Mouse (Mus musculus): ENCODE measurements at regions not wholly inside any gene's neighbourhood (a gene's known extent, or its start where the extent isn't known, plus 50 kb on each side); places are given as distances from the start of the nearest gene placed in this dataset.
A peak's percentile ranks its signal among the peaks of the same experiment; 100 is the strongest.

DNA sequence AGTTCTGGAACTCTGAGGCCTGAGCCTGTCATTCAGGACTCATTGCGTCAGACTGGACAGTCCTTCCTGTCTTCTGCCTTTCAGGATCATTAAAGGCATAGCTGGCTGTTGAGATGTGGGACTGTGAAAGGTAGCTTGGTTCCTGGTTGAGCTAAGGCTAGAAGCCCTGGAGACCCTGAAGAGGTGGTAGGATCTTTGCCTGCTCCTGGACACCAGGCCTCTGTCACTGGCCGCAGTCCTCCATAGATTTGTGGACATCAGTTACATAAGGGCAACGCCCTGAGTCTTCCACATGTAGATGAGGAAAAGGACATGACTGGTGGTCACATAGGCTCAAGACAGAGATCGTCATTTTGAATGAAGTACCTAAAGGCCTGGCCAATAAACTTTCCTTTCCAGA is 127.9 kb downstream of the Opa1 start:
- H3K4me1 ChIP-seq (replicated peaks) = peaks cover 2% of the 10 kb centered on the region; the same call in 1 of the 2 replicates
- DNase-seq (ENCODE audit: low spot score) = no peak
- no peak overlapping the region for H3K27ac ChIP-seq
- no peaks in the 10 kb centered on the region for H3K36me3 ChIP-seq
- WGBS = 94% methylated on average over 4 of the region's 4 CpGs
- no peak overlapping the region for H3K4me3 ChIP-seq
- peaks cover 90% of the 10 kb centered on the region for H3K27me3 ChIP-seq (ENCODE audit: insufficient read depth, poor library complexity, severe bottlenecking)
- 0 out of 2 replicates have a peak, but pooled peaks cover 3% of the 10 kb centered on the region for H3K9me3 ChIP-seq

DNA sequence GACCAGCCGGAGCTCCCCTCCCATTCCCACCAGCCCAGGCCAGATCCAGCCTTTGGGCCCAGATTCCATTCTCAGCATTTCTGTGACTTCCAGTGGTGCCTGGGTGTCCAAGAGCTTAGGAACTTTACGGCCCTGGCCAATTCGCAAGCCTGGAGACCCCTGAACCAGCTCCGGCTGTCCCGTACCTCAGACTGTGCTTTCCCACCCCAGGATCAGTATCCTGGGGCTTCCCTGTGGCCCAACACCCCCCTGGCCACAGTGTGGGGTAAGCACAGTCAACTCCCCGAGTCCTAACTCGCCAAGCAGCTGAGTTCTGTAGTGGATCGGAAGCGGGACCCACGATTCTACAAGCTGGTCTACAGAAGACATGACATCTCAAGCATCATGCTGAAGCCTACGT is 128.5 kb downstream of the Opa1 start:
- Histone ChIP-seq H3K27ac (no peak overlapping the region), H3K4me3 (no peak overlapping the region), H3K4me1 (replicated peaks) (peaks cover 5% of the 10 kb centered on the region; the same call in 1 of the 2 replicates), H3K27me3 (ENCODE audit: insufficient read depth, poor library complexity, severe bottlenecking) (peaks cover 96% of the 10 kb centered on the region), H3K9me3 (no peaks in the 10 kb centered on the region), H3K36me3 (no peaks in the 10 kb centered on the region)
- DNase-seq (ENCODE audit: low spot score) = no peak
- WGBS = 93% methylated on average over 11 of the region's 11 CpGs

DNA sequence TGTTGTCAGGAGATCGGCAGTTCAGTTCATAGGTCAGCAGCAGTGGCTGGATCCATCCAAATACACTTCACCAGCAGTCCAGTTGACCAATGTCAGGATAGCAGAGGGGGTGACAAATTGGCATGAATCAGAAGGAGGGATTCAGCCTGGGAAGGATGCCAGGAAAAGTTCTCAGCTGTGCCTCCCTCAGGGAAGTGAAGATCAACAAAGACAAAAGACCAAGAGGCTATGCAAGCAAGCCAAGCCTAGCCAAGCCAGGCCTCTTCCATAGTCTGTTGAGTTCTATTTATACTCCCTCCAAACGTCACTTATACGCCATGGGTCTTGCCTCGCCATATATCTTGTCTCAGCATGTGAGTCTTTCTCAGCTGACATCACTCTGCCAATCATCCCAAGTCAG is 129.9 kb downstream of the Opa1 start:
- no peak for DNase-seq (ENCODE audit: low spot score)
- 90% methylated on average over 4 of the region's 4 CpGs for whole genome bisulfite sequencing

DNA sequence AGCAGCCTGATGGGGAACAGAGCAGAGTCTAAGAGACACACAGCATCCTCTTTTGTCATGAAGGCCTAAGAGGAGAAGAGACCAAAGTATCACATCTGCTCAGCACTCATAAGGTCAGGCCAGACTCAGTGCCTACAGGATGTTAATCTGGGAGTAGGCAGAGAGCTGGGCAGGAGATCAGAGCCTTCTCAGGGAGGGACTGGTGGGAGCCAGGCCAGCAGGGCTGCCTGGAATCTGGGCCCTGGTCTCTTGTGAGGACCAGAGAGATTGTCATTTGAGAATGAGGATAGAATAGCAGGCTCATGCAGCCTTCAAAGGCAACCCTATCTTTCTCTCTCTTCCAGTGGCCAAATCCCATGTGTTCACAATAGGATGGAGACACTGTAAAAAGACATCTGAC is 132.3 kb downstream of the Opa1 start:
- Histone ChIP-seq H3K9me3 (no peaks in the 10 kb centered on the region), H3K36me3 (no peaks in the 10 kb centered on the region), H3K27me3 (ENCODE audit: insufficient read depth, poor library complexity, severe bottlenecking) (peaks cover 100% of the 10 kb centered on the region), H3K27ac (no peak overlapping the region), H3K4me3 (no peak overlapping the region), H3K4me1 (replicated peaks) (peaks cover 9% of the 10 kb centered on the region; the same call in 1 of the 2 replicates)
- no peak for DNase-seq (ENCODE audit: low spot score)

More for the DNA sequence above, 129.9 kb downstream of the Opa1 start:
- H3K4me1 ChIP-seq (replicated peaks) = peaks cover 5% of the 10 kb centered on the region; the same call in 1 of the 2 replicates
- H3K27ac ChIP-seq = no peak overlapping the region
- no peaks in the 10 kb centered on the region for H3K36me3 ChIP-seq
- no peak overlapping the region for H3K4me3 ChIP-seq
- peaks cover 100% of the 10 kb centered on the region for H3K27me3 ChIP-seq (ENCODE audit: insufficient read depth, poor library complexity, severe bottlenecking)
- no peaks in the 10 kb centered on the region for H3K9me3 ChIP-seq

DNA sequence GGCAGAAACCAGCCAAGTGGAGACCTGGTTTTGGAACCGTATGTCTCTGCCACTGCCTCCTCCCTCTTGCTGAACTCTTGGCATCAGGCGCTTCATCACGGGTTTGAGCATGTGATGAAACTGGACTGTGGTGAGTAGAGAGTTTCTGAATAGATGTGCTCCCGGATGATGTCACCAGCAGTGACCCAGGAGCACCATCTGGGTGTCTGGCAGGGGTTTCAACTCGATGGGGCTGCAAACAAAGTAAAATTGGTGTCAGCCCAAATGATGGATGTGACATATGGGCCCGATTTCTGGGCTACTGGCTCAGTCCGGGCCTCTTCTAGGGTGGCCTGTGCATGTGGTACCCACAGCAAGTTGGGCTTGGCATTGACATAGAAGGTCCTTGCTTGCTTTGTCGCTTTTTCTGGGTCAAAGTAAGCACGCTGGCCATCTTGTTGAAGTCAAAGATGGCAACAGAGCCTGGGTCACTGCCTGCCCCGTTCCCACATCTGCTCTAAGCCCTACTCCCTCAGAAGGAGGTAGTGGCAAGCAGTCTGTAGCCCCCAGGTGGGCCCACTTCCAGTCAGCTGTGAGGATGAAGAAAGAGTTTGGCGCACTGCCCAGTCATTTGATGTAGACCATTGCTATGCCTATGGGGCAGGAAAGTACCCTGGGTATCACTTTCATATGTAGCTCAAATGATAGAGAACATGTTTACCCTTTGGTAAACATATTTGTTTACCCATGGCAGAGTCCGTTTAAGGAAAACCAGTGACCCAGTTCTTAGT is 133.0 kb downstream of the Opa1 start:
- no peak overlapping the region for H3K27ac ChIP-seq
- 86% methylated on average over 12 of the region's 12 CpGs for WGBS
- H3K27me3 ChIP-seq (ENCODE audit: insufficient read depth, poor library complexity, severe bottlenecking) = peaks cover 100% of the 10 kb centered on the region
- H3K4me3 ChIP-seq = no peak overlapping the region
- no peaks in the 10 kb centered on the region for H3K9me3 ChIP-seq
- H3K4me1 ChIP-seq (replicated peaks) = peaks cover 9% of the 10 kb centered on the region; the same call in 1 of the 2 replicates
- H3K36me3 ChIP-seq = no peaks in the 10 kb centered on the region
- DNase-seq (ENCODE audit: low spot score) = no peak

DNA sequence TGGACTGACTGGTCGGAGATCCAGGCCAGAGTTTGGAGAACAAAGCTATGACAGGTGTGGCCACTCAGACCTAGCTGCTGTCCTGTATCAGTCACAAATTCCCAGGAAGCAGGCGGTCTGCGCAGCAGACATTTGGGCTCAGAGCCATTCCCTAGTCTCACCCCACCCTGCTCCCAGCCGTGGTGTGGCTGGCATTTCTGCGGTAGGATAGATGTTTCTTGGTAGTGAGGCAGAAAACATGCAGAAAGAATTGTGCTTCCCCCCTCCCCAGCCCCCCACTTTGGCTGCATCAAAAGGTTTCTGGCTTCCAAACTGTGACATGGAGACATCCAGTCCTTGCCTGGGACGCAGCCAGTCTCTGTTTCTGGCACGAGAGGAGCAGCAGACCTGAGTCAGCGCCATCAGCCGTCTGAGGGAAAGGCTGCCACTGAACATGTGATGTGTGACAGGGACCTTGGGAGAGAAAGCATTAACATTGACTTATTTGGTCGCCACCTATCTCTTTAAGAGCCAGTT is 135.5 kb downstream of the Opa1 start:
- 71% methylated on average over 10 of the region's 10 CpGs for WGBS
- H3K27me3 ChIP-seq (ENCODE audit: insufficient read depth, poor library complexity, severe bottlenecking) = peaks cover 100% of the 10 kb centered on the region
- H3K9me3 ChIP-seq = no peaks in the 10 kb centered on the region
- no peaks in the 10 kb centered on the region for H3K36me3 ChIP-seq
- H3K4me3 ChIP-seq = no peak overlapping the region
- no peak overlapping the region for H3K27ac ChIP-seq
- no peak for DNase-seq (ENCODE audit: low spot score)
- peaks cover 22% of the 10 kb centered on the region for H3K4me1 ChIP-seq (replicated peaks)

DNA sequence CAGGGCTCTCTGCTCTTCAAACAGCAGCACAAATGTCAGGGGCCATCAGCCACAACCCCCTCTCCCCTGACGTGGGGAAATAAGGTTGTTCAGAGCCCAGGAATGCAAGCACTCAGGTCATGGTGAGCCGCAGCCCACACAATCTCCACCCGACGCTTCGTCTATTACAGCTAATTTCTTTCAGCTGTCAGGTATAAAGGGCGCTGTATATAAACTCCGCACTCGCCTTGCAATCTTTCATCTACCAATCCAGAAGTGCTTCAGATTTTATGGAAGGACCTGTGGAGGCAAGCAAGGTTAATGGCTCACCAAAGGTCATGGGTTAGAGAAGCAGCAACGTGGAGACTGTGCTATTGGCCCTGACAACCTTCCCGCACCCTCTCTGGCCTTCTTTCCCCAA is 139.8 kb downstream of the Opa1 start:
- Histone ChIP-seq H3K4me1 (replicated peaks) (peaks cover 32% of the 10 kb centered on the region), H3K4me3 (no peak overlapping the region)
- no peak for DNase-seq (ENCODE audit: low spot score)

DNA sequence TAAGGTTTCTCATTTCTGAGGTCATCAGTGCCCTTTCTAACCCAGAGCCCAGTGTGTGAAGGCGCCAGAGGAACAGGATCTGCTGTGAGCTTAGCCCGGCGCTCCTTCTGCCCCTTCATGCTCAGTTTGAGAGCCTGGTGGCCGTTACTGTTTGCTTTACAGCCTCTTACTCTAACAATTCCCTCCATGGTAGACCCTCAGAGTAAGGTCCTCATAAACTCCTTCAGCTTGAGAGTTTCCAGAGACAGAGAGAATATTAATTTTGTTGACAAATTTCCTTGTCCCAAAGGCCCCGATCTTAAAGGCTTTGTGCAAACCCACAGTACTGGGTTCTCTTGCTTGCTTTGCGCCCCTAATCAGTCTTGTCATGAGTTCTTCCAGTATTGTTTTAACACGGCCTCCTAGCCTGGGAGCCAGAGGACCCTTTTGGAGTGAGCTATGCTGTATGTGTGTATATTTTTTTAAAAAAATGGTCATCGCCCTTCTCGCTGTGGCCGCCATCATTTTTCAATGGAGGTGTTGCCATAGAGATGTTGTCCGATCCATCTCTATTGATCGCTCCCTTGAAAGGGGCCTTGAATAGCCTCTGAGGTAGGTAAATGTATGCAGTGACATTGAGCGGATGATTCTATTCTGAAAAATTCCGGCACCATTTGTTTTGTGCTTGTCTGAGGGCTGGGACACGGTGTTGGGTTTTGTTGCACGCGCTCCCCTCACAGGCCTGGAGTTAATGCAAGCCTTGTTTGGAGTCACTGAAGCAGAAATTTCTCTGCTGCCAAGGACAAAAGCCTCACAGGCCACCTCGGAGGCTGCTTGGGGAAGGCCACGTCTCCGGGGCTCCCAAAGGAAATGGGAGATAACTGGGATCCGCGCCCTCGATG is 140.7 kb downstream of the Opa1 start:
- peaks cover 28% of the 10 kb centered on the region for H3K4me1 ChIP-seq (replicated peaks)
- H3K27me3 ChIP-seq (ENCODE audit: insufficient read depth, poor library complexity, severe bottlenecking) = peaks cover 100% of the 10 kb centered on the region
- WGBS = 38% methylated on average over 23 of the region's 23 CpGs
- H3K27ac ChIP-seq = peak overlapping the region; percentile 60
- H3K9me3 ChIP-seq = no peaks in the 10 kb centered on the region
- peak; percentile 83 for DNase-seq (ENCODE audit: low spot score)
- no peak overlapping the region for H3K4me3 ChIP-seq
- no peaks in the 10 kb centered on the region for H3K36me3 ChIP-seq

More for the DNA sequence above, 139.8 kb downstream of the Opa1 start:
- WGBS = 63% methylated on average over 10 of the region's 10 CpGs
- H3K9me3 ChIP-seq = no peaks in the 10 kb centered on the region
- peaks cover 100% of the 10 kb centered on the region for H3K27me3 ChIP-seq (ENCODE audit: insufficient read depth, poor library complexity, severe bottlenecking)
- no peak overlapping the region; the same call in 1 of the 2 replicates for H3K27ac ChIP-seq
- no peaks in the 10 kb centered on the region for H3K36me3 ChIP-seq

DNA sequence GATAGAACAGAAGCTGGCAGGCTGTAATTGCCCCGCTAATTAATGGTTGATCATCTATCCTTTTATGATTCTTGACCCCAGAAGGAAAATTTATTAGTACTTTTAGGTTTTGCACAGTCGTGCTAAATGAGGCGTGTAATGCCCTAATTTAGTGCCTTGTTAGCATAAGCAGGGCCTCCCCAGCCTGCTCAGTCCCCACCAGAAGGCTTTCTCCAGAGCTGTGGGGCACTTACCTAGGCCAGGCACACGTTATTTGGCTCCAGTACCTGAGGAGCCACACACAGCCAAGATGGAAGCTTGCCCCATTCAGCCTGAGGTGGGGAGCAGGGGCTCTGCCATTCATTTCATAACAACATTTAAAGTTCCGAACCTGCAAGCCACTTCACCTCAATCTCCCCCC is 146.0 kb downstream of the Opa1 start:
- no peak overlapping the region for H3K27ac ChIP-seq
- H3K4me1 ChIP-seq (replicated peaks) = peaks cover 25% of the 10 kb centered on the region
- peaks cover 100% of the 10 kb centered on the region for H3K27me3 ChIP-seq (ENCODE audit: insufficient read depth, poor library complexity, severe bottlenecking)
- WGBS = 65% methylated on average over 5 of the region's 5 CpGs
- H3K4me3 ChIP-seq = no peak overlapping the region
- no peaks in the 10 kb centered on the region for H3K9me3 ChIP-seq
- no peaks in the 10 kb centered on the region for H3K36me3 ChIP-seq
- DNase-seq (ENCODE audit: low spot score) = no peak

DNA sequence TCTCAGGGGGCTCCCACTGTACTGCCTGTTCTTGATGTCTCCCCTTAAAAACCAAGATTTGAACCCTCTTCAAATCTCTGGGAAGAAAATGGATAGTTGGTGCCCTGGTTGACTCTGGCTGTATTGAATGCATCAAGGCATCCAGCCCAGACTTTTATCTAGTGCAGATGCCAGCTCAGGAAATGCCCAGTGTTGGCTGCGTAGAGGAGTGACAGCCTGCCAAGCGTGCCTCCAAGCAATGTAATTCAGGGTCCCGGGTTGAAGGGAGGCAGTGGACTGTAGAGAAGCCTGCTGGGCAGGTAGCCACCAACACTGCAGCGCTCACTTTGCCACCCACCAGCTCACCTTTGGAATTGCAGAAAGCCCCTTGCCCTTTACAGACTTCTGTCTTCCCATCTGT is 146.4 kb downstream of the Opa1 start:
- 59% methylated on average over 4 of the region's 4 CpGs for WGBS
- Histone ChIP-seq H3K9me3 (no peaks in the 10 kb centered on the region), H3K4me1 (replicated peaks) (peaks cover 25% of the 10 kb centered on the region), H3K4me3 (no peak overlapping the region), H3K27me3 (ENCODE audit: insufficient read depth, poor library complexity, severe bottlenecking) (peaks cover 100% of the 10 kb centered on the region), H3K36me3 (no peaks in the 10 kb centered on the region), H3K27ac (no peak overlapping the region)
- DNase-seq (ENCODE audit: low spot score) = no peak

DNA sequence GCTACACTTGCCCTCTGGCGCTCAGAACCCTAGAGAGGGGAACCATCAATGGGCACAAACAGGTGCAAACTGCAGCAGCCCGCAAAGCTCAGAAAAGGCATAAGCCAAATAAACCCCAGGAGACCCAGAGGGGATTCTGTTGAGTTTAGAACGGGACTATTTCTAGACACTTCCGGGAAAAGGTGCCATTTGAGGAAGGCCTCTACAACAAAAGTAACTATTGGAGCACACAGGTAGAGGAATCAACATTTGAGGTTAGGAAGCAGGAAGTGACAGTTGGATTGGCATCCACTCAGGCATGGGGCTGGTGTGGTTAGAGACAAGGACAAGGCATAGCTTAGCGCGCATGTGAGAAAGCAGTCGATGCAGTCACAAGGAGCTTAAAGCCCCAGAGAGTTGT is 148.3 kb downstream of the Opa1 start:
- Histone ChIP-seq H3K27me3 (ENCODE audit: insufficient read depth, poor library complexity, severe bottlenecking) (peaks cover 100% of the 10 kb centered on the region), H3K36me3 (no peaks in the 10 kb centered on the region), H3K27ac (no peak overlapping the region), H3K4me1 (replicated peaks) (peaks cover 22% of the 10 kb centered on the region), H3K4me3 (no peak overlapping the region), H3K9me3 (no peaks in the 10 kb centered on the region)
- WGBS = 88% methylated on average over 7 of the region's 7 CpGs
- DNase-seq (ENCODE audit: low spot score) = no peak

DNA sequence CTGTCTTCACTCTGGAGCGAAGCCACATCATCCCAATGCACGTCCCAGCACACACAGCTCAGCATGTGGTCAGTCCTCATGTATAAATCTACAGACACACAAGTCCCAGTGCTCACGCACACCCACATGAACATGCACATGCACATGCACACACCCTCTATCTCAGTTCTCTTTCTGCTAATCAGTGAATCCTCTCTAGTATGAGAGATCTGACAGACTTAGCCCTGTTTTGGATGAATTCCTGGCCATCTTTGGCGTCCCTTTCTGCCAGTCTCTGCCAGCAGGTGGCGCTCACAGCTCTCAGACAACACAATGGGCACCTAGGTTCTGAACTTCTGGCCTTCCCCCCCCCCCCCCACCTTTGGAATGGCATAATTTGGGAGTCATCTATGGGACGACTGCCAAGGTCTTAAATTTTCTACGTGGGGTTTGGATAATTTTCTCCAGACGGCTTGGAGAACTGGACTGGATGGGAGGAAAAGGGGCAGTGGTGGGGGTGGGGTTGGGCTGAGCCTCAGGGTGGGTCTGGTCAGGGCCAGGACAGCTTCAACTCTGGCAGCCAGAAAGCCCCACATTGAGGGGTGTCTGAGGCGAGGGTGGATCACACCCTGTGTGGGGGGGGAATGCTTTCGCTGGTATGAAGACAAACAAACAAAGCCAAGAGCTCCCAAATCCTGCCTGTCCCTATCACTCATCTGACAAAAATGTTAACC is 149.8 kb downstream of the Opa1 start:
- no peaks in the 10 kb centered on the region for H3K9me3 ChIP-seq
- 18% methylated on average over 10 of the region's 10 CpGs for WGBS
- peak; percentile 86 for DNase-seq (ENCODE audit: low spot score)
- peaks cover 100% of the 10 kb centered on the region for H3K27me3 ChIP-seq (ENCODE audit: insufficient read depth, poor library complexity, severe bottlenecking)
- no peaks in the 10 kb centered on the region for H3K36me3 ChIP-seq
- H3K4me1 ChIP-seq (replicated peaks) = peaks cover 26% of the 10 kb centered on the region
- no peak overlapping the region for H3K4me3 ChIP-seq
- H3K27ac ChIP-seq = no peak overlapping the region
